Mouse (Mus musculus) 3T3-L1 (cell line): Measurements from ENCODE around the gene Prr15l.

Experiments
- DNase-seq: peaks from one replicate; pipeline ENCODE4 v3.0.0-alpha.2; 2015; ENCODE audit warnings: low read depth, low spot score

The Prr15l gene

DNA sequence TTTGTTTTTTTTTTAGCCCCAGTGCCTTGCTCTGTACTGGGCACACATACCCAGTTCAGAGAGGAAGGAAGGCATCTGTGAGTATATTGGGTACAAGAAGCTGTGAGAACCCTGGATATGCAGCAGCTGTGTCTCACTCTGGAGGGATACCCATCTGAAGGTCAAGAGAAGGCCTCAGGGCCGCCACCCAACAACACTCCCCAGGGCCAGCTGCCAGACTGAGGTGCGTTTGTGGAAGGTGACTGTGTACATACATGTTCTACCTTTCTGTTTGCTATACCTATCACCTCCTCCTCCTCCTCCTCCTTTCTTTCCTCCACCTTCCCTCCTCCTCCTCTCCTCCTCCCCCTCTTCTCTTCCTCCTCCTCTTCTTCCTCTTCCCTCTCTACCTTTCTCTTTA lies at the start of gene Prr15l:
Prr15l (plus strand) TSS at position 17 of the 400 bp plus-strand sequence.
- DNase-seq = no peak

- no peak for DNase-seq
These were observed 49.2 kb upstream of the Prr15l start for GRCm38 (mm10) chr11:96878715-96879114.

GRCm38 (mm10) chr11:96879359-96879758 lies 48.5 kb upstream of the Prr15l start:
- DNase-seq = no peak

DNA sequence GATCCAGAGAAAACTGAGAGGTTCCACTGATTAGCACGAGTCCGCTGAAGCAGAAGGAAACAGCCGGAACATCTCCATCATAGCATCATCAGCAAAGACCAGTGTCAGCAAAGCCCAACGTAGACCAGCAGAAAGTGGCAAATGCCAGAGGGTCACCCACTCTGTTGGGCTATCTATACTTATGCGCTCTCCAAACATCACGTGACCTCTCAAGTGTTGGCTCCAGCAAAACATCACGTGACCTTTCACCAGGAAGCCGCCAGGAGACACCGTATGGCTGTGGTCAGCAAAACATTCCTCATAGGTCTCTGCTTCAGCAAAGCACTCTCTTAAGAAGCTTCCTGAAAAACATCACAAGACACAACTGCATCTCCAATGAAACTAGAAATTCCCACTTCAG lies 47.6 kb upstream of the Prr15l start:
- DNase-seq = no peak

- DNase-seq = no peak
These were observed 42.0 kb upstream of the Prr15l start for GRCm38 (mm10) chr11:96885901-96886340.

- DNase-seq = no peak
These were observed 40.9 kb upstream of the Prr15l start for GRCm38 (mm10) chr11:96886942-96887546.

GRCm38 (mm10) chr11:96891784-96892527 lies 35.9 kb upstream of the Prr15l start:
- DNase-seq = no peak

GRCm38 (mm10) chr11:96893203-96893842 lies 34.6 kb upstream of the Prr15l start:
- DNase-seq = no peak

DNA sequence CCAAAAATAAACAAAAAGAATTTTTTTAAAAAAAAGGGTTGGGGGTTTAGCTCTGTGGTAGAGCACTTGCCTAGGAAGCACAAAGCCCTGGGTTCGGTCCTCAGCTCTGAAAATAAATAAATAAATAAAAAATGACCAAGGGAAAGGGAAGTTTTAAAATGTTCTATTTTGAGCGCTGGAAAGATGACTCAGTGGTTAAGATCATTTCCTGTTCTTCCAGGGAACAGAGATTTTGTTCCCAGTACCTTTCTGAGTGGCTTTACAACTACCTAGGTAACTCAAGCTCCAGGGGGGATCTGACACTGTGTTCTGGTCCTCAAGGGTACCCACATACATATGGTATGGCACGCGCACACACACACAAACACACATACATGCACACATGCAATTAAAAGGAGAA lies 32.0 kb upstream of the Prr15l start:
- DNase-seq = peak; percentile 57

DNA sequence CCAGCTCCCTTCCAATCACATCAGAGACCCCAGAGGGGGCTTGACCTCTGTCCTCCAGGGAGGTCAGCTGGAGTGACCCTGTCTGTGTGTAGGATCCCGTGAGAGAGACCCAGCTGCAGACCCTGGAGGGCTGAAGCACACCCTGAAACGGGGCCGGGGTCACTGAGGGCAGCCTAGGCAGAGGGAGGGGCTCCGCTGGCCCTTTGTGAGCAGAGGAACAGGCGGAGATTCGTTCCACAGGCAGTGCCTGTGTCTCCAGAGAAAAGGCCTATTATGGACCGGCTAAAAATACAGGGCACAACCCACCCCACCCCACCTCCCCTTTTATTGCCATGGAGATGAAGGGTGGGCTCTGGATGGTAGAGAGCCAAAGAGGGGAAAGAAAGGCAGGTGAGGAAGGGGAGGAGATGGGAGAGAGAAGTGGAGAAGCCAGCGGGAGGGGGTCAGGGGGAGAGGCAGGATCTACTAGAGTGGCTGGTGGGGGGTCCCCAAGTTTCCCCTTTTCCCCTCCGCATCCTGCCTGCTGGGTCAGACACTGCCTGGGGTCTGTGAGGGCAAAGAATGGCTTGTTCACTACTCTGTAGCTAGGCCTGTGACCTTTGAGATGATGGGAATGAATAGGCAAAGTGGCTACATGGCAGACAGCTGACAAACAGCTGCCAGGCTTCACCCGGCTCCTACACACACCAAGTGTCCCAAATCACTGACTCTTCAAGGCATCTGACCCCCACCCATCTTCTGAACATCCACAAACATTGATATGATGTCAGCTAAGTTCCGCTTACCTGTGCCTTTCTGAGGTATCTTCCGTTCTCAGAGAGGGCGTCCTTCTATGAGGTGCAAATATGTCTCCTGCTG lies 28.2 kb upstream of the Prr15l start:
- DNase-seq = no peak

DNA sequence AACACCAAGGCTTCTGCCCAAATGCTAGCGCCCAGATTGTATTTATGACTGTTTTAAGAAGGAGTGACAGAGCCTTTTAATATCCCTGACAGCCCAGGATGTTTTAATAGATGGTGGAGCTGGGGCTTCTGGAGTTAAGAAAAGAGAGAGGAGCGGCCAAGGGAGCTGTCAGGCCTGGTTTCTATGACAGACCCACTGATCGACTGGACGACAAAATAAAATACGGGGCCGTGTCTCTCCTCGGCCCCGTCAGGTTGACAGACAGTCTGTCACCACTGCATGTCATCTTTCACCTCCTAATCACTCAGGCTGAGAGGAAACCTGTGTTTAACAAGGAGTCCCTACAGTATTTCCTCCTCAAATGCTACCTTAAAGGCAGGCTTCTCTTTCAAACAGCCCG lies 26.6 kb upstream of the Prr15l start:
- DNase-seq = no peak

- DNase-seq = no peak
These were observed 25.0 kb upstream of the Prr15l start for GRCm38 (mm10) chr11:96902639-96903635.

DNA sequence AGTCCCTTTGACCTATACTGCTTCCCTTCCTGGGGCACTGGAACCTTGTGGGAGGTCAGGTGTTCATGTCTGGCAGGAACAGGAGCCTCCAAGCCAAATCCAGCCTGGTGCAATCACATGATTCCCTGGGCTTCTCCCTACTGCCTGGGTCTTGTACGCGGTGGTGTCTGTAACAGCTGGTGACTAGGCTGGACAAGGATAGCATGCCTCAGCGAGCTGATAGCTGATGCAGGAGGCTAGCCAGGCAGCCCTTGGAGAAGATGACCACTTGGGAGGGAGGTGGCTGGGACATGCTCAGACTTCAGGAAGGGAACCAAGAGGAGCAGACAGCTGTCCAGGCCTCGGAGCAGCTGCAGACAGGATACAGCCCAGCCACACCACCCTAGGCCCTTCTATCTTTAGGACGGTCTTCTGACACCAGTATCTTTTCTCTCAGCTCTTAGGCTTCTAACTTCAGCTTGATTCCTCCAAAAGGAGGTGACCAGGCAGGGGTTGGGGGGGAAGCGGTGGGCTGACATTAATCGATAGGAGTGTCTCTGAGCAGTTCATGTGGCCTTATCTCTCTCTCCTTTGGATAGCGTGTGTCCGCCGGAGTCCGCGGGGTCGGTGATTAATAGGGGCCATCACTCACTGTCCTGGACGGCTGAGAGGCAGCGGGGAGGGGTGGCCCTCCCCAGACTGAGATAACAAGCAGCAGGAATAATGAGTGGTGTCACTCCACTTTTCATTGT lies 21.3 kb upstream of the Prr15l start:
- no peak for DNase-seq

GRCm38 (mm10) chr11:96908594-96908993 lies 19.3 kb upstream of the Prr15l start:
- DNase-seq = no peak

DNA sequence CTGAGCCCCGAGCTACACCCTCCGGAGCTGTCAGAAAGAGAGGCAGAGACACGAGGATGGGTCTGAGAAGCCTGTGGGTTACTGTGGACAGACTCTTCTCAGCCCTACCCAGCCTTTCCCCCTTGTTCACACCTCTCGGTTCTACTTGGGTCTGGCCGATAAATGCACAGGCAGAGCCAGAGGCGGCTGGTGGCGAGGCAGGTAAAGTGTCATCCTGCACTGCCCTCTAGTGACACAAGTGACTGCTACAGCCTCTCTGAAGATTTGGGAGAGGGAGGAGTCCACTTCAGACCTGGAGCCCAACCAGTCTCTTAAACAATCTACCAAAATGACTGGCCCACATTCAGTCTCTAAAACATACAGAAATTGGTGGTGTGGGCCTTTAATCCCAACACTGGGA lies 17.9 kb upstream of the Prr15l start:
- peak; percentile 92 for DNase-seq

DNA sequence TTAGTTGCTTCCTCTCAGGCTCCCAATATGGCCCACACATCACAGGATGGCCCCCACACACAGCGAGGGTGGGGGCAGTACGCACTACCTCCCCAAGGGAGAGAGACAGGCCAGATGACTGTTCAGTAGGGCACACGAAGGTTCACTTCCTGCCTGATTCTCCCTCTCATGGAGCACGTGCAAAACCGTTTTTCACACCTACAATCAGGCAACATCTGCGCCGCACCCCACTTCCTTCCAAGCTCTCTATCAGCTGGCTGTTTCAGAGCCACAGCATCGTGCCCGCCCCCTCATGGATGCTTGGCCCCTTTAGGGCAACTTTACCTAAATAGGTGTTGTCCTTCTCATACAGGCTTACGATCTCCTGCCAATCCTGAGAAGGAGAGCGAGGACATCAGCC lies 15.2 kb upstream of the Prr15l start:
- no peak for DNase-seq

GRCm38 (mm10) chr11:96916044-96916884 lies 11.6 kb upstream of the Prr15l start, which contains the start of gene Cdk5rap3:
Cdk5rap3 (minus strand) TSS chr11:96916496.
- DNase-seq = peak; percentile 99

GRCm38 (mm10) chr11:96916885-96917396 lies 11.0 kb upstream of the Prr15l start:
- DNase-seq = peak; percentile 17

GRCm38 (mm10) chr11:96917415-96917814 lies 10.5 kb upstream of the Prr15l start:
- no peak for DNase-seq
